Mouse (Mus musculus) MEL (cell line): ENCODE data around the gene Auts2. TPM values are rescaled to one million over a fixed set of nuclear protein-coding genes. Genes with fewer than 3 reads are reported as not detected.

Experiments used
- DNase-seq: peaks from one replicate; pipeline ENCODE4 v3.0.0; 2011; ENCODE audit warnings: low read depth, low spot score
- H3K27ac ChIP-seq: 2 replicates; pipeline ENCODE4 v1.5.1; 2012; ENCODE audit warnings: low read depth, mild to moderate bottlenecking, control low read depth, low read length, moderate library complexity; ENCODE audit not compliant: control insufficient read depth
- H3K27me3 ChIP-seq, 2 experiments: fragments of 150-350 bp in 1 of 2; sonication (generic) in 1 of 2; 2 replicates each; pipeline ENCODE4 v1.6.1; 2012; ENCODE audit warnings: low read length in 2 of 2, mild to moderate bottlenecking in 2 of 2, improper control_type of control experiment in 1 of 2, moderate library complexity in 1 of 2; ENCODE audit not compliant: insufficient read depth in 2 of 2, control insufficient read depth in 1 of 2
- H3K36me3 ChIP-seq, 2 experiments: 2 replicates each; pipeline ENCODE4 v1.6.1; 2012 to 2014; ENCODE audit warnings: low read length in 2 of 2, improper control_type of control experiment in 1 of 2, inconsistent platforms in 1 of 2, mild to moderate bottlenecking in 1 of 2; ENCODE audit not compliant: insufficient read depth in 2 of 2, control insufficient read depth in 1 of 2
- H3K4me1 ChIP-seq, 2 experiments: fragments of 150-350 bp in 1 of 2; sonication (generic) in 1 of 2; 2 replicates each; pipeline ENCODE4 v1.6.1; 2012; ENCODE audit warnings: low read length in 2 of 2, improper control_type of control experiment in 1 of 2, mild to moderate bottlenecking in 1 of 2; ENCODE audit not compliant: insufficient read depth in 2 of 2, control insufficient read depth in 1 of 2
- H3K4me3 ChIP-seq, 2 experiments: fragments of 150-350 bp in 1 of 2; sonication (generic) in 1 of 2; 2 replicates each; pipeline ENCODE4 v1.5.1; 2012; ENCODE audit warnings: low read depth in 2 of 2, low read length in 2 of 2, mild to moderate bottlenecking in 2 of 2, moderate library complexity in 2 of 2, control low read depth in 1 of 2, improper control_type of control experiment in 1 of 2; ENCODE audit not compliant: control insufficient read depth in 1 of 2, insufficient read depth in 1 of 2
- H3K79me2 ChIP-seq: 2 replicates; pipeline ENCODE4 v1.6.1; 2012; ENCODE audit warnings: mild to moderate bottlenecking, low read length, moderate library complexity; ENCODE audit not compliant: control insufficient read depth, poor library complexity, insufficient read depth
- H3K9ac ChIP-seq: 2 replicates; pipeline ENCODE4 v1.6.1; 2012; ENCODE audit warnings: low read depth, mild to moderate bottlenecking, control low read depth, low read length, moderate library complexity; ENCODE audit not compliant: control insufficient read depth, poor library complexity, severe bottlenecking
- H3K9me3 ChIP-seq: fragments of 150-350 bp; sonication (generic); replicated peaks from 2 replicates; pipeline ENCODE4 v1.6.1; 2012; ENCODE audit warnings: mild to moderate bottlenecking, low read length, improper control_type of control experiment, moderate library complexity; ENCODE audit not compliant: insufficient read depth
- CHD2 ChIP-seq: IDR thresholded peaks from 2 replicates; pipeline ENCODE4 v1.6.1; 2011; ENCODE audit warnings: low read length, improper control_type of control experiment
- CTCF ChIP-seq, 3 experiments: IDR thresholded peaks in 2 of 3; conservative IDR thresholded peaks in 1 of 3; 2 replicates each; pipeline ENCODE4 v1.5.1; 2011 to 2012; ENCODE audit warnings: low read length in 3 of 3, low read depth in 2 of 3, mild to moderate bottlenecking in 2 of 3, improper control_type of control experiment in 1 of 3, inconsistent platforms in 1 of 3, mixed read lengths in 1 of 3, moderate library complexity in 1 of 3; ENCODE audit not compliant: control insufficient read depth in 1 of 3, insufficient read depth in 1 of 3, poor library complexity in 1 of 3, severe bottlenecking in 1 of 3
- E2F4 ChIP-seq: IDR thresholded peaks from 2 replicates; pipeline ENCODE4 v1.6.1; 2011; ENCODE audit warnings: low read depth, low read length, improper control_type of control experiment, borderline replicate concordance
- GATA1 ChIP-seq: IDR thresholded peaks from 2 replicates; pipeline ENCODE4 v1.6.1; 2011; ENCODE audit warnings: low read depth, low read length, improper control_type of control experiment
- HCFC1 ChIP-seq: IDR thresholded peaks from 2 replicates; pipeline ENCODE4 v1.6.1; 2012; ENCODE audit warnings: low read depth, mild to moderate bottlenecking, inconsistent platforms, low read length, improper control_type of control experiment, moderate library complexity
- JUND ChIP-seq: IDR thresholded peaks from 2 replicates; pipeline ENCODE4 v1.6.1; 2011; ENCODE audit warnings: low read depth, mild to moderate bottlenecking, improper control_type of control experiment, low read length
- KAT2A ChIP-seq: conservative IDR thresholded peaks from 2 replicates; pipeline ENCODE4 v1.6.1; 2012; ENCODE audit warnings: low read depth, low read length, improper control_type of control experiment, inconsistent platforms
- MAZ ChIP-seq: IDR thresholded peaks from 2 replicates; pipeline ENCODE4 v1.6.1; 2012; ENCODE audit warnings: low read depth, mild to moderate bottlenecking, inconsistent platforms, low read length, improper control_type of control experiment
- MEF2A ChIP-seq: IDR thresholded peaks from 2 replicates; pipeline ENCODE4 v1.6.1; 2014; ENCODE audit warnings: low read depth, mild to moderate bottlenecking, inconsistent platforms, low read length, improper control_type of control experiment; ENCODE audit not compliant: poor library complexity, insufficient replicate concordance, severe bottlenecking; ENCODE audit errors: extremely low read depth
- MYB ChIP-seq: IDR thresholded peaks from 2 replicates; pipeline ENCODE4 v1.6.1; 2011; ENCODE audit warnings: mild to moderate bottlenecking, low read depth, low read length, improper control_type of control experiment
- MYC ChIP-seq: IDR thresholded peaks from 2 replicates; pipeline ENCODE4 v1.6.1; 2011; ENCODE audit warnings: low read depth, mild to moderate bottlenecking, low read length, improper control_type of control experiment, moderate library complexity
- NELFE ChIP-seq: IDR thresholded peaks from 2 replicates; pipeline ENCODE4 v1.6.1; 2011; ENCODE audit warnings: low read depth, low read length, improper control_type of control experiment
- NRF1 ChIP-seq: IDR thresholded peaks from 2 replicates; pipeline ENCODE4 v1.6.1; 2014; ENCODE audit warnings: low read depth, mild to moderate bottlenecking, inconsistent platforms, low read length, improper control_type of control experiment, moderate library complexity; ENCODE audit not compliant: poor library complexity, insufficient read depth, severe bottlenecking
- SMC3 ChIP-seq: IDR thresholded peaks from 2 replicates; pipeline ENCODE4 v1.6.1; 2011; ENCODE audit warnings: low read depth, low read length, improper control_type of control experiment
- TAL1 ChIP-seq: IDR thresholded peaks from 2 replicates; pipeline ENCODE4 v1.6.1; 2012; ENCODE audit warnings: mild to moderate bottlenecking, inconsistent platforms, low read length, moderate library complexity, mixed read lengths
- TCF12 ChIP-seq: IDR thresholded peaks from 2 replicates; pipeline ENCODE4 v1.6.1; 2014; ENCODE audit warnings: low read depth, mild to moderate bottlenecking, inconsistent platforms, low read length, improper control_type of control experiment, moderate library complexity
- ZC3H11A ChIP-seq: IDR thresholded peaks from 2 replicates; pipeline ENCODE4 v1.6.1; 2012; ENCODE audit warnings: low read depth, mild to moderate bottlenecking, inconsistent platforms, low read length, improper control_type of control experiment
- polyA plus RNA-seq, 2 experiments: library from polyadenylated mRNA; stranded (reverse) in 1 of 2; unstranded in 1 of 2; fragments of >175 nt in 1 of 2; fragments of >200 nt in 1 of 2; gene quantifications; 2 replicates each; pipeline versions ENCODE4 v1.2.1 to v1.2.4; 2012; ENCODE audit warnings: low replicate concordance in 2 of 2, low read depth in 1 of 2; ENCODE audit not compliant: insufficient read length in 2 of 2, insufficient read depth in 1 of 2, missing spikeins in 1 of 2
- total RNA-seq: library from RNA; depleted of rRNA; stranded (reverse); fragments of 300-350 nt; gene quantifications from 2 replicates; pipeline ENCODE4 v1.2.3, GENCODE M21; 2012

Gene Auts2
- total and polyA plus RNA-seq, 3 experiments = not detected

DNA sequence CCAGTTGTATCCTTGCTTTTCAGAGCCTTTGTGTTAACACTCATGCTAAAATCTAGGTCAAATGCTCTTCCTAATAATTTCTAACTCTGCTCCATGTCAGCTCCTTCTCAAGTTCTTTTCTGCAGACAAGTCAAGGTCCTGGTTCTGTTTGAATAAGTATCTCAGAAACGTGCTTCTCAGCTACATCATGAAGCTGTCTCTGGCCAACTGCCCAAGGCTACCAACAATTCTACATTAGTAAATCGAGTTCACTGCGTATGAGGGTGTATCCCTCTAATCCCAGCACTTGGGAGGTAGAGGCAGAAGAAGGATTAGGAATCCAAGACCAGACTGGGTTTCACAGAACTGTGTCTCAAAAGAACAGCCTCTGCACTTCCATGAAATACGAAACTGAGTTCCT, 1109.9 kb downstream of the Auts2 start:
- H3K27ac ChIP-seq = no peak overlapping the region
- H3K4me1 ChIP-seq = no peaks in the 10 kb centered on the region
- H3K79me2 ChIP-seq = no peaks in the 10 kb centered on the region
- no peaks in the 10 kb centered on the region for H3K27me3 ChIP-seq
- TF ChIP-seq MYC (no peak), GATA1 (no peak), TAL1 (no peak), ZC3H11A (no peak), TCF12 (no peak), JUND (no peak), E2F4 (no peak), MEF2A (no peak), NRF1 (no peak), CHD2 (no peak)
- H3K9ac ChIP-seq = no peak overlapping the region
- H3K36me3 ChIP-seq = no peaks in the 10 kb centered on the region
- no peak overlapping the region for H3K4me3 ChIP-seq
- DNase-seq = no peak
- H3K9me3 ChIP-seq = no peaks in the 10 kb centered on the region

- Histone ChIP-seq H3K4me3 (no peak overlapping the region), H3K79me2 (no peaks in the 10 kb centered on the region), H3K9me3 (no peaks in the 10 kb centered on the region), H3K27me3 (no peaks in the 10 kb centered on the region), H3K27ac (no peak overlapping the region), H3K36me3 (no peaks in the 10 kb centered on the region), H3K4me1 (no peaks in the 10 kb centered on the region), H3K9ac (no peak overlapping the region)
- DNase-seq = no peak
- TF ChIP-seq SMC3 = no peak
- TF ChIP-seq MYC = no peak
- TF ChIP-seq MAZ = no peak
- TF ChIP-seq CTCF (IDR thresholded peaks at IDR 0.05 in 2 of 3, conservative IDR thresholded peaks at IDR 0.05 in 1 of 3; ENCODE audit: control insufficient read depth in 1 of 3, insufficient read depth in 1 of 3, low read depth in 2 of 3, low read length in 3 of 3, poor library complexity in 1 of 3, severe bottlenecking in 1 of 3) = no peak
- TF ChIP-seq TCF12 = no peak
- TF ChIP-seq HCFC1 = no peak
- no peak for TF ChIP-seq GATA1
- no peak for TF ChIP-seq NELFE
- no peak for TF ChIP-seq KAT2A
- TF ChIP-seq MYB = no peak
These were observed 1111.2 kb downstream of the Auts2 start for GRCm38 (mm10) chr5:131431896-131432295.
